In the genomic region with DNA sequence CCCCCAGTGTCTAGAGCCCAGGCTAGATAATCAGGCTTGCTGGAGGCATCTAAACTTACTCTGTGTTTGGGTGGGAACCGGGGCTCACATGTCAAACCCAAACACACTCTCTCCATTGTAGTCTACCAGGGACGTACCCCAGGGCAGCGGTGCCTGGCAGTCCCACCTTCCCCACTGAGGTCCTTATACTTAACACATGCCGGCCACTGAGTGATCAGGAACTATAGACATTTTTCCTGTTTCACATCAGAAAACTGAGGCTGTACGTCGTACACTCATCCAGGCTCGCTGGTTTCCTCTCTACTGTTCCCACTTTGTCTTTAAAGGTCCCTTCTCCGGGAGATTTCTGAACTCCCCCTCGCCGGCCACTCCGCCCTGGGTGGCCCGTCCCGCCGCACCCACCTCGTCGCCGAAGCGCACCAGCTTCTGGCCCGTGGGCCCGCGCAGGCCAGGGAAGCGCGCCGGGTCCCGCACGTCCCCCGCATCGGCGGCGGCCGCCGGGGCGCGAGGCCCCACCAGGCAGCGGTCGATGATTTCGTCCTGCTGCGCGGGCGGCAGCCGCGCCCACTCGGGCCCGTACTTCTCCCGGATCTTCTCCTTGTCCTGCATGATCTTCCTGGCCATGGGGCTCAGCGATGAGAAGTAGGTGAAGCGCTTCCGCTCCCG, we compare ENCODE assay signal across 8 mouse cellular contexts. TPM values are rescaled to one million over a fixed set of nuclear protein-coding genes. Genes with fewer than 3 reads are reported as not detected.
DNase-seq lines count a peak whose midpoint lies in the region; ATAC-seq and TF ChIP-seq lines count a peak whose summit lies in the region.

No protein-coding gene starts in this region.

- TF ChIP-seq CTCF in gastrocnemius, adult 2 months (IDR thresholded peaks at IDR 0.05) = no peak

- peak; percentile 29 for ATAC-seq in CD4-positive, CD25-positive, alpha-beta regulatory T cell, adult 4 months
- peak; percentile 57 for ATAC-seq in hindbrain, embryonic 11.5 days (ENCODE audit: low FRiP score)
- ATAC-seq in megakaryocyte, adult 5-6 weeks (ENCODE audit: poor library complexity, severe bottlenecking) = peak; percentile 25
- no peak; the same call in 1 of the 2 replicates for ATAC-seq in granulocyte monocyte progenitor cell, adult 5-6 weeks (replicated peaks; ENCODE audit: poor library complexity, severe bottlenecking)

- peak overlapping the region; percentile 96 for H3K4me3 ChIP-seq in gastrocnemius, adult 2 months
- peak overlapping the region; percentile 86 for H3K4me3 ChIP-seq in hindbrain, embryonic 11.5 days (ENCODE audit: low read depth, low read length)

- no peak for DNase-seq in gastrocnemius, adult 2 months
- DNase-seq in gastrocnemius, adult 18-20 months (ENCODE audit: low spot score) = no peak
- DNase-seq in embryo, embryonic 11 days = peak; percentile 52
- peak; percentile 54 for DNase-seq in hindbrain, embryonic 11.5 days (ENCODE audit: low spot score)
- DNase-seq in urinary bladder, postnatal 4 days (ENCODE audit: low spot score in 2 of 2) = no peak

- H3K4me1 ChIP-seq in hindbrain, embryonic 11.5 days (replicated peaks; ENCODE audit: control insufficient read depth, insufficient read depth, low read length) = peaks cover 5% of the 10 kb centered on the region; the same call in 1 of the 2 replicates

- H3K9ac ChIP-seq in hindbrain, embryonic 11.5 days (ENCODE audit: low read depth, low read length) = peak overlapping the region; percentile 95

- peak overlapping the region; percentile 88 for H3K27ac ChIP-seq in gastrocnemius, adult 2 months
- peak overlapping the region; percentile 83 for H3K27ac ChIP-seq in hindbrain, embryonic 11.5 days (ENCODE audit: low read depth, low read length)

- no peaks in the 10 kb centered on the region for H3K9me3 ChIP-seq in hindbrain, embryonic 11.5 days (ENCODE audit: control insufficient read depth, low read length)

- no peaks in the 10 kb centered on the region for H3K36me3 ChIP-seq in hindbrain, embryonic 11.5 days (ENCODE audit: control insufficient read depth, insufficient read depth, low read length)

- H3K27me3 ChIP-seq in hindbrain, embryonic 11.5 days (ENCODE audit: control insufficient read depth, insufficient read depth, low read length) = no peaks in the 10 kb centered on the region

- intact Hi-C loops in gastrocnemius, adult 2 months (cut with DNase I) = loop anchor here (2.0 to 5.0 kb wide), 2 partner anchors 18 to 35 kb away; no protein-coding TSS in a partner anchor

- H3K4me2 ChIP-seq in hindbrain, embryonic 11.5 days (replicated peaks; ENCODE audit: low read depth, low read length) = peak overlapping the region; percentile 83

- 0% methylated on average over 35 of the region's 49 CpGs for WGBS in hindbrain, embryonic 11.5 days

RNA-seq across cellular contexts. Expression of a gene that starts 0.6 kb away (rescaled TPM):
- total RNA-seq in gastrocnemius, adult 2 months (2021) = 10 to 100 TPM; 10.4 to 17.3 TPM
- 10 to 100 TPM; 10.0 to 15.7 TPM for total RNA-seq in gastrocnemius, adult 18-20 months (2021)
- polyA plus RNA-seq in CD4-positive, CD25-positive, alpha-beta regulatory T cell, adult 4 months (2017; shearing (Covaris generic)) = under 1 TPM; 0.70 to 0.94 TPM
- polyA plus RNA-seq in hindbrain, embryonic 11.5 days (2014; fragmentation: Nextera tagmentation; extraction: Ambion mirVana) = 19.6 and 22.6 TPM in 2 replicates
- total RNA-seq in megakaryocyte, adult 5-6 weeks (2015) = 6.2 and 7.5 TPM in 2 replicates
- 1.6 and 2.1 TPM in 2 replicates for total RNA-seq in megakaryocyte, adult 5-6 weeks (2017)
- 9.6 and 10.7 TPM in 2 replicates for total RNA-seq in granulocyte monocyte progenitor cell, adult 5-6 weeks (2014; fragmentation: Nextera tagmentation)
- 1.2 and 1.4 TPM in 2 replicates for total RNA-seq in granulocyte monocyte progenitor cell, adult 5-6 weeks (2017)

RNA-seq across cellular contexts. Expression of a gene that starts 59.2 kb away (rescaled TPM):
- 10 to 100 TPM; 19.3 to 20.8 TPM for total RNA-seq in gastrocnemius, adult 2 months (2021)
- total RNA-seq in gastrocnemius, adult 18-20 months (2021) = 10 to 100 TPM; 17.1 to 20.6 TPM
- polyA plus RNA-seq in CD4-positive, CD25-positive, alpha-beta regulatory T cell, adult 4 months (2017; shearing (Covaris generic)) = 10 to 100 TPM; 32.1 to 32.6 TPM
- polyA plus RNA-seq in hindbrain, embryonic 11.5 days (2014; fragmentation: Nextera tagmentation; extraction: Ambion mirVana) = 59.0 and 59.1 TPM in 2 replicates
- 34.0 and 47.9 TPM in 2 replicates for total RNA-seq in megakaryocyte, adult 5-6 weeks (2015)
- total RNA-seq in megakaryocyte, adult 5-6 weeks (2017) = 32.7 and 36.7 TPM in 2 replicates
- 44.3 and 46.4 TPM in 2 replicates for total RNA-seq in granulocyte monocyte progenitor cell, adult 5-6 weeks (2014; fragmentation: Nextera tagmentation)
- total RNA-seq in granulocyte monocyte progenitor cell, adult 5-6 weeks (2017) = 53.3 and 56.4 TPM in 2 replicates

RNA-seq across cellular contexts. Expression of a gene that starts 59.4 kb away (rescaled TPM):
- 1 to 10 TPM; 2.9 to 3.5 TPM for total RNA-seq in gastrocnemius, adult 2 months (2021)
- total RNA-seq in gastrocnemius, adult 18-20 months (2021) = 1 to 10 TPM; 2.6 to 3.1 TPM
- 10 to 100 TPM; 13.1 to 18.7 TPM for polyA plus RNA-seq in CD4-positive, CD25-positive, alpha-beta regulatory T cell, adult 4 months (2017; shearing (Covaris generic))
- 32.2 and 34.0 TPM in 2 replicates for polyA plus RNA-seq in hindbrain, embryonic 11.5 days (2014; fragmentation: Nextera tagmentation; extraction: Ambion mirVana)
- 4.6 and 5.3 TPM in 2 replicates for total RNA-seq in megakaryocyte, adult 5-6 weeks (2015)
- total RNA-seq in megakaryocyte, adult 5-6 weeks (2017) = 0.92 and 1.5 TPM in 2 replicates
- 7.8 and 18.3 TPM in 2 replicates for total RNA-seq in granulocyte monocyte progenitor cell, adult 5-6 weeks (2014; fragmentation: Nextera tagmentation)
- total RNA-seq in granulocyte monocyte progenitor cell, adult 5-6 weeks (2017) = 5.4 and 5.7 TPM in 2 replicates

Comparison
In these comparisons a context has a peak if more than half of its experiments do, and no peak if none do; other contexts are left out.
1. DNase-seq: peak in embryo, embryonic 11 days (single experiment) and hindbrain, embryonic 11.5 days (single experiment); none in gastrocnemius, adult 2 months (single experiment), gastrocnemius, adult 18-20 months (single experiment) and urinary bladder, postnatal 4 days (0 of 2).